Mouse (Mus musculus): ENCODE results near the gene Vmn2r48.
"Not testable (repeated sequence)": the region's sequence is repeated elsewhere in the genome, so short reads cannot be mapped to it uniquely, and the experiment has no call there.

Vmn2r48 gene

GRCm38 (mm10) chr7:9953485-9953884 is at the start of gene Vmn2r48:
Gene Vmn2r48, minus strand, starts transcription at chr7:9953585.
- DNase-seq (ENCODE audit: low read depth, low spot score), result not testable (repeated sequence)

- not testable (repeated sequence) for DNase-seq (ENCODE audit: low read depth, low spot score)
Measured at GRCm38 (mm10) chr7:9992157-9992556, 38.8 kb upstream of the Vmn2r48 start, which contains the start of gene Vmn2r49. Gene Vmn2r49, minus strand, starts transcription at chr7:9992257.

Data from c-Kit-negative CD71-positive TER-119-positive erythroid progenitor cells, embryonic 14.5 days (primary cell).